Mouse (Mus musculus): ENCODE results near the gene Rfx8.
A peak's percentile ranks its signal among the peaks of the same experiment; 100 is the strongest.

Rfx8 gene

DNA sequence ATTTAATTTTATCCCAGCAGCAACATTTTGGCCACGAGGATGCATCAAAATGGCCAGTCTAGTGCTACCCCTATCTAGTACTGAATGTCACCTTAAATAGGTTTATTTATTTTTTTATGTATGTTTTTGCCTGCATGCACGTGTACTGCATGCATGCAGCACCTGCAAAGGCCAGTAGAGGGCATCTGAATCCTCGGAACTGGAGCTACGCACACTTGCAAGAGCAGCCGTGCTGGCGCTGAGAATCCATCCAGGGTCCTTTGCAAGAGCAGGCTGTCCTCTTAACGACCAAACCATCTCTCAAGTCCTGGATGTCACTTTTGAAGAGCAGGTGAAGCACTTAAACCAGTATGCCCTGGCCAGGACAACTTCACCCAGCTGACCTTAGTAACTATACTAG is 79.1 kb downstream of the Rfx8 start:
- DNase-seq, result no peak

DNA sequence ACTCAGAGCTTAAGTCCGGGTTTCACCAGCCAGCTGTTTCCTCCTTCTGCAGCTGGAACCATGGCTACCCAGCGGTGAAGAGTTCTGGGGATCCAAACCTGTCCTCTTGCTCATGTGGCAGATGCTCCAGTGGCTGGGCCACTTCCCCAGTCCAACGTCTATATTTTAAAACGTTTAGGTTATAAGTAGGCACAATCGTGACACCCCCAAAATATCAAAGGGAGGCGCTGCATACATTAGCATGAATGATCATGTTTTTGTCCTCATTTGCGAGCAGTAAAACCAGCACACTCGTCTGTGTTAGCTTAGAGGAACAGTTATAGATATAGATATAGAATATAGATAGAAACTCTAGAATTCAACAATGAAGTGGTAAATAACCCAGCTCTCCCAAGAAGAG is 83.7 kb downstream of the Rfx8 start:
- DNase-seq, result peak; percentile 35

DNA sequence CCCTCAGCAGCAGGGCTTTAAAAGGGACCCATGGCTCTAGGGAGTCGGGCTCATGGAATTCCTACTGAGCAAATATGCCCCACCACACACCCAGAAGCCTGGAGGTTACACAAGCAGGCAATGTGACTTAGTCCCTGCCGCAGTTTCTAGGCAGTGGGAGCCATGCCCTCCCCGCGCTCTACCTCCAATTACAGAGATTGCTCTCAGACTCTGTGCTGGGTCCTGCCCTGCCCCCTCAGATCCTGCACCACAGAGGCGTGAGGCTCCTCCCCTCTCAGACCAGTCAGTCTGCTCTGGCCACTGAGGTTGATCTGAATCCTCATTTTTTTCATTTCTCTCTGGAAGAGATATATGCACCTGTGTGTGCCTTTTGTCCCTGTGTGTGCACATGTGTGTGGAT is 84.1 kb downstream of the Rfx8 start:
- DNase-seq, result no peak

DNA sequence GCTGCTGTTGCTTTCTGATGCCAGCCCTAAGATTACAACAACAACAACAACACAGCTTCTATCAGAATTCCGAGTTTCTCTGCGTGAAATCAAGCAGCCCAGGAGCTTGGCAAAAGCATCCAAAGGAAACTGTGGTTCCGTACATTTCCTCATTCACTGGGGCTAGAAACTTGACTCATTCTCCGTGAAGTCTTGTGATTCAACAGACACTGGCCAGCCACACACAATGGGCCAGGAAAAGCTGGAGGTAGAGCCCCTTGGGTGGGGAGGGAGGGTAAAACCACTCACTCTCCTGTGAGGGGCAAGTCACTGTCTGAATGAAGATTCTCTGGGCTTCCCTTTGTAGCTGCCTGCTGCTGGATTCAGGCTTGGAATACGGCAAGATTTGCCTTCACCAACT is 84.6 kb downstream of the Rfx8 start:
- DNase-seq, result no peak

DNA sequence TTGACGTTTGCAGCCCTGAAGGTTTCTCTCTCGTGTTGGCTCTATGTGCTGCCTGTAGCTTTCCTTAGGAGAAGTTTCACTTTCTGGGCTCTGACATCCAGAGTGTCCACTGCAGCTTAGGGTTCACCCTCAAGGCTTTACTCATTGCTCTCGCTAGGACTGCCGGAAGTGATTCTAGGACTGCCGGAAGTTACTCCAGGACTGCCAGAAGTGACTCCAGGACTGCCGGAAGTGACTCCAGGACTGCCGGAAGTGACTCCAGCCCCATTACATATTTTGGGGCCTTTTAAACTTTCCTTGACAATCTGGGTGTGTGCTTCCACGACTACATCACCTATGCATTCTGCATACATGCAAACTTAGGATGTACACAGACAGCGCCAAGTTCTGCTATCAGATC is 92.2 kb downstream of the Rfx8 start:
- no peak for DNase-seq

DNA sequence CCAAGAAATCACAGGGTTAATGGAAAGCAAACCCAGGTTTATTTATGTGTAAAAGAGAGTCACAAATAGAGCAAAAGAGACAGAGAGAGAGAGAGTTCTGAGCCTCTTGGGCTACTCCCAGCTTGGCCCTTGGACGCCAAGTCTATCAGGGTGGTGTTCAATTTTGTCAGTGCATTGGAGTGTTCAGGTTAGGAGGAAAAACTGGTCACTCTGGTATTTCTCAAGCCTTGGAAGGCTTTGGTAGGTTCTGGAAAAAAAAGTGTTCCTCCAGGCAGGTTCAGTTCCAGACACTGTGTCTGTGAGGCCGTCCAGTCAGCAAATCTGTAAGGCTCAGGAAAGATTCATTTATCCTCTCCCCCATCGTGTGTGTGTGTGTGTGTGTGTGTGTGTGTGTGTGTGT is 95.3 kb downstream of the Rfx8 start:
- DNase-seq, result no peak

DNA sequence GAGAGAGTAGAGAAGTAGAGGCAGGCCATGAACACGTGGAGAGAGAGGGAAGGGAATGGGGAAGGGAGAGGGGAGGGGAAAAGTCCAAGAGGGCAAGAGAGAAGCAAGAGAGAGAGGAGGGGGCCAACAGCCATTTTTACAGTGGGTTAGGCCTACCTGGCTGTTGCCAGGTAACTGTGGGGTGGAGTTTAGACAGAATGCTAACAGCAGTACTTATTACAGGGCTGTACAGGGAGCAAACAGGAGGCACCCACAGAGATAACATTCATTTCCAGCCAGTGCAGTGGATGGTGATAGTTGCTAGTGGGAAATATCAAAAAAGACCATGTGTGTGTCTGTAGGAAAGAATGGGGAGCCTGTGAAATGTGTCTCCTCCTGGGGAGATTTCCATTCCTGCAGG is 97.1 kb downstream of the Rfx8 start:
- no peak for DNase-seq

DNA sequence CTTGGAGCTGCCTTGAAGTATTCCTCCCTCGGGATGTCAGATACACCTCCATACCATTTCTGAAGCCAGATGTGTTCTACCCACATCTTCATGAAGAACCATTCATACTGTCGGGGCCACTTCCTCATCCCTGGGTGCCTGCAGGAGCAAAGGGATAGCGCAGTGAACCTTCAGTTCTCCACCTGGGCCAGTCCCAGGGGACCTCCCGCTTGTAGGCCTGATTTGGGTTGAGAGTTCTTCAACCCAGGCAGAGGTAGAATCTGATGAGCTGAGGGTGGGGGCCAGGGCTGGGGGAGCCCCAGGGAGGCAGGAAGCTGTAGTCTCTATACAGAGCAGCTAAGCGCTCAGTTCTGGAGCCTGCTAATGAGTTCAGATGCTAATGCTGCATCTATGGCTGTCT is 97.7 kb downstream of the Rfx8 start:
- DNase-seq, result no peak

DNA sequence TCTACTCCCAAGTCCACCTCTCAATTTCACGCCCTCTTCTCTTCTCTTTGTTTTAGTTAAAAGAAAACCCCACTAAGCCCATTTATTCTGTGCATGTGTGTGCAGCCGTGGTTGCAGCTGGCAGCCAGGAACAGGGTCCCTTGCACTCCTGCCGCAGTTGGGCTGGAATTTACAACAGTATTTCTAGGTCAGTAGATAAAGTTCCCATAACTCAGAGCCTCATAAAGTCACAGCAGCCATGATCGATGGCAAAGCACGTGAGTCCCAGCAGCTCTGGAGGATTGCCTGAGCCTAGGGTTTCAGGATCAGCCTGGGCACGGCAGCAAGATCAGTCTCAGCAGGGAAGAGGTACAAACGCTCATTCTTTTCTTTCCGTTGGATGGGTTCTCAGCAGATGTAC is 102.3 kb downstream of the Rfx8 start:
- DNase-seq, result no peak

DNA sequence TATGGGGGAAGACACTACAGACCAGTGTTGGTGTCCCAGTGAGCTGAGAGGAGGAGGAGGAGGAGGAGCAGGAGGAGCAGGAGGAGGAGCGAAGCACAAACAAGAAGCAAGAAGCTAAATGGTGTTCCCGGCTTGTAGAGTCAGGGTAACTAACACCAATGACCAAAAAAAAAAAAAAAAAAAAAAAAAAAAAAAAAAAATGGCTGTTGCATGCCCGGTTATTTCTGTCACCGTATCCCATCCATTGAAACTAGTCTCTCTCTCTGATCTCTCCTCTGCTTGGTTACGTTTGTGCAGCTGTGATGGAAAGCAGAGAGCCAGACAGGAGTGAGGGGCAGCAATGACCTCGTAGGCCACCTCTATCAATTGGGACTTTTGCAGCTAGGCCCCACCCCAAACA is 105.3 kb downstream of the Rfx8 start:
- no peak for DNase-seq

All from right cerebral cortex, adult 18-20 months (tissue).